Mouse (Mus musculus) G1E (cell line): Measurements from ENCODE around the gene Sectm1a. TPM values are rescaled to one million over a fixed set of nuclear protein-coding genes. Genes with fewer than 3 reads are reported as not detected.
A peak's percentile ranks its signal among the peaks of the same experiment; 100 is the strongest.

Experiments used
- ATAC-seq: 2 replicates; pipeline ENCODE4 v1.8.0; 2016; ENCODE audit warnings: mild to moderate bottlenecking; ENCODE audit not compliant: insufficient number of reproducible peaks, poor library complexity, low FRiP score, severe bottlenecking; ENCODE audit errors: extremely low read depth
- DNase-seq: peaks from one replicate; pipeline ENCODE4 v3.0.0; 2012; ENCODE audit warnings: low spot score
- H3K27me3 ChIP-seq: 2 replicates; pipeline ENCODE4 v1.6.1; 2012; ENCODE audit warnings: mild to moderate bottlenecking, low read length, inconsistent platforms; ENCODE audit not compliant: insufficient read depth
- H3K36me3 ChIP-seq: replicated peaks from 2 replicates; pipeline ENCODE3; 2012; ENCODE audit warnings: mild to moderate bottlenecking, inconsistent platforms
- H3K4me1 ChIP-seq: 2 replicates; pipeline ENCODE4 v1.6.1; 2012; ENCODE audit warnings: low read depth, low read length, inconsistent platforms, mixed read lengths; ENCODE audit not compliant: insufficient read depth
- H3K4me3 ChIP-seq: 2 replicates; pipeline ENCODE4 v1.5.1; 2012; ENCODE audit warnings: low read depth, mild to moderate bottlenecking, inconsistent platforms, low read length, moderate library complexity, mixed read lengths
- H3K9me3 ChIP-seq: replicated peaks from 2 replicates; pipeline ENCODE4 v1.6.1; 2012; ENCODE audit warnings: inconsistent platforms
- CTCF ChIP-seq: IDR thresholded peaks from 2 replicates; pipeline ENCODE4 v1.5.1; 2012; ENCODE audit warnings: low read depth, low read length, inconsistent platforms, mixed read lengths
- GATA1 ChIP-seq: IDR thresholded peaks from 2 replicates; pipeline ENCODE4 v1.6.1; 2012; ENCODE audit warnings: borderline replicate concordance, low read length, inconsistent platforms, mixed read lengths
- GATA2 ChIP-seq: IDR thresholded peaks from 2 replicates; pipeline ENCODE4 v1.6.1; 2012; ENCODE audit warnings: low read depth, low read length, inconsistent platforms, borderline replicate concordance
- POLR2AphosphoS5 ChIP-seq: IDR thresholded peaks from 2 replicates; pipeline ENCODE4 v1.6.1; 2012; ENCODE audit warnings: low read depth, low read length, inconsistent platforms; ENCODE audit not compliant: insufficient replicate concordance
- TAL1 ChIP-seq: conservative IDR thresholded peaks from 2 replicates; pipeline ENCODE4 v1.6.1; 2012; ENCODE audit warnings: low read depth, low read length, inconsistent platforms, mixed read lengths
- polyA plus RNA-seq: library from polyadenylated mRNA; stranded (reverse); fragments of >175 nt; gene quantifications from 2 replicates; pipeline ENCODE4 v1.2.3, GENCODE M21; 2012
- total RNA-seq, 2 experiments: library from RNA; stranded (forward) in 1 of 2; stranded (reverse) in 1 of 2; fragments of 200-1000 nt in 1 of 2; fragments of >200 nt in 1 of 2; fragmentation: Nextera tagmentation in 1 of 2; gene quantifications; 2 replicates each; pipeline ENCODE4 v1.2.3; 2014 to 2017

The Sectm1a gene
- total and polyA plus RNA-seq, 3 experiments = 0.38 TPM; not detected in 2

DNA sequence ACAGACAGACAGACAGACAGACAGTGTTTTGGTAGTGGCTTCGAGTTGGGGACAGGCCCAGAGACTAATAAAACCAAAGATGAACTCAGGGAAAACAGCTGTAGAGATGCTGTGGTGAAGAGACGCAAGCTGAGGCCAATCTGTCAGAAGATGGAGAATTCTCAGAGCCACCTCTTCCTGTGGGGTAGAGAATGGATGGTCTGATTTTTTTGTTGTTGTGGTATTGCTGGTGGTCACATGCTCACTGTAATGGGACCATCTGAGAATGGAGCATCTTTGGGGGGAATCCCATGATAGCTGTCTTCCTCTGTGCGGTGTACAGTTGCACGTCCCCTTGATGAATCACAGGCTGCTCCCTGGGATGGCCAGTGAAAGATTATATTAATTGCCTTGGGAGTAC, 38.5 kb downstream of the Sectm1a start:
- TF ChIP-seq GATA2 (no peak), TAL1 (no peak), POLR2AphosphoS5 (no peak), CTCF (no peak), GATA1 (no peak)
- no peak for ATAC-seq
- Histone ChIP-seq H3K4me3 (no peak overlapping the region), H3K27me3 (peaks cover 50% of the 10 kb centered on the region), H3K4me1 (peaks cover 3% of the 10 kb centered on the region; the same call in 1 of the 2 replicates), H3K36me3 (no peaks in the 10 kb centered on the region), H3K9me3 (no peaks in the 10 kb centered on the region)
- no peak for DNase-seq

DNA sequence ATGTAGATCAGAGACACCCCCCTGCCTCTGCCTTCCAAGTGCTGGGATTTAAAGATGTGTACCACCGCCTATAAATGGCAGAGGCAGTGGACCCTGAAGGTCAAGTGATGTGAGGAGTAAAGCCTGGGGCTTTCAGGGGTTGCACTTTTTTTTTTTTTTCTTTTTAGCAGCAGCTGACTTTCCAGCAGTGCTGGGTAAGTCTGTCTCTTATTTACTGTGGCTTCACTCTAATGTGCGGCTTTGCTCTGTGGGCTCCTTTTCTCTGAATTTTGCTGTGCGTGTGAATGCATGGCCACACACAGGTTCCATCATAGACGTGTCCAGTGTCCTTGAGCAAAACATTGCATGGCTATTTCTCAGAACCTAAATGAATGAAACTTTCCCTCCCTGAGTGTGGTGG, 39.4 kb downstream of the Sectm1a start:
- H3K9me3 ChIP-seq = no peaks in the 10 kb centered on the region
- H3K4me1 ChIP-seq = peaks cover 3% of the 10 kb centered on the region; the same call in 1 of the 2 replicates
- H3K27me3 ChIP-seq = peaks cover 50% of the 10 kb centered on the region
- H3K36me3 ChIP-seq = no peaks in the 10 kb centered on the region
- no peak for DNase-seq
- ATAC-seq = no peak
- no peak for TF ChIP-seq POLR2AphosphoS5
- no peak for TF ChIP-seq TAL1
- no peak for TF ChIP-seq GATA1
- no peak for TF ChIP-seq GATA2
- TF ChIP-seq CTCF = no peak
- H3K4me3 ChIP-seq = no peak overlapping the region

DNA sequence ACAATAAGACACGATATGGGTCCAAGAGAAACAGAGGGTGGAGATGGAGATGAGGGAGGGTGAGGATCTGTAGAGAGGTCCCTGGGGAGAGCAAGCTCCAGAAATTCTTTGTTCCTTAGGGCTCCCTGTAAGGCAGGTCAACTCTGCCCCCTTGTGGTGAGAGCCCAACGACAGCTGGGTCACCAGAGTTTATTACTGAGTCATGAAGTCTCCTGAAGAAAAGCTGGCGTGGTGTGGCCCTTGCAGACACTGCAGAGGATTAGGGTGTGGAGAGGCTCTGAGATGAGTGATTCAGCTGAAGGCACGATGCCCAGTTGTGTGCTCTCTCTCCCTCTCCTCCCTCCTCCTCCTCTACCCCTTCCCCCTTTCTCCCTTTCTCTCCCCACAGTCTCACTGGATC, 39.8 kb downstream of the Sectm1a start:
- Histone ChIP-seq H3K27me3 (peaks cover 52% of the 10 kb centered on the region), H3K4me1 (peaks cover 3% of the 10 kb centered on the region; the same call in 1 of the 2 replicates), H3K4me3 (no peak overlapping the region), H3K36me3 (no peaks in the 10 kb centered on the region), H3K9me3 (no peaks in the 10 kb centered on the region)
- TF ChIP-seq GATA1 (no peak), TAL1 (no peak), GATA2 (no peak), CTCF (peak; percentile 46; the same call in 1 of the 2 replicates), POLR2AphosphoS5 (no peak)
- ATAC-seq = no peak
- DNase-seq = peak; percentile 39

- Histone ChIP-seq H3K27me3 (peaks cover 56% of the 10 kb centered on the region), H3K9me3 (no peaks in the 10 kb centered on the region), H3K36me3 (no peaks in the 10 kb centered on the region), H3K4me1 (peaks cover 3% of the 10 kb centered on the region; the same call in 1 of the 2 replicates), H3K4me3 (no peak within 1 kb of the TSS)
- TF ChIP-seq TAL1 = no peak
- ATAC-seq (no peak), DNase-seq (no peak)
Observed at GRCm38 (mm10) chr11:121039302-121039701, 41.7 kb downstream of the Sectm1a start, which contains the start of gene Cd7. Gene Cd7 (minus strand): TSS chr11:121039418.

GRCm38 (mm10) chr11:121038366-121039240, 42.4 kb downstream of the Sectm1a start:
- Histone ChIP-seq H3K27me3 (peaks cover 62% of the 10 kb centered on the region), H3K9me3 (no peaks in the 10 kb centered on the region), H3K36me3 (no peaks in the 10 kb centered on the region), H3K4me1 (peaks cover 3% of the 10 kb centered on the region; the same call in 1 of the 2 replicates), H3K4me3 (no peak overlapping the region)
- ATAC-seq (no peak), DNase-seq (no peak)
- TF ChIP-seq CTCF (no peak), TAL1 (no peak), GATA1 (no peak), POLR2AphosphoS5 (no peak), GATA2 (no peak)

- no peaks in the 10 kb centered on the region for H3K4me1 ChIP-seq
- H3K4me3 ChIP-seq = no peak overlapping the region
- no peak for DNase-seq
- no peaks in the 10 kb centered on the region for H3K36me3 ChIP-seq
- no peak for ATAC-seq
- no peaks in the 10 kb centered on the region for H3K9me3 ChIP-seq
- H3K27me3 ChIP-seq = peaks cover 49% of the 10 kb centered on the region
- TF ChIP-seq CTCF = no peak
- no peak for TF ChIP-seq GATA2
- no peak for TF ChIP-seq TAL1
- no peak for TF ChIP-seq POLR2AphosphoS5
- no peak for TF ChIP-seq GATA1
Observed at GRCm38 (mm10) chr11:121033118-121033517, 47.9 kb downstream of the Sectm1a start.

DNA sequence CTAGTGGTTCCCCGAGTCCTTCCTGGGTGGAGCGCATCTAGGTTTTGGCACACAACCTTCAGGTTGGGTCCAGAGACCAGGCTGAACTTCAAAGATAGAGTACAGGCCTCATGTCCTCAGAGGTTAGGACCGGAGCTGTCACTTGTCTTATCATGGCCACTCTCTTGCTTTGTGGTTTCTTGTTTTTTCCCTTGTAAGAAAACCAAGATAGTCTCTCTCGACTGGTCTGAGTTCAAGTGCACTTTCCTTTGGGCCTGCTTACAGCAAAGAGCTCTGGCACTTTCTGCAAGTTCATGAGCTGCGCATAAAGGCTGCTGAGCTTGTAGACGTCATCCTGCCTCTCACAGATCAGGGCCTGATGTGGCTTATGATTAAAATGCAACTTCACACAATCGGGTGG, 53.8 kb downstream of the Sectm1a start:
- Histone ChIP-seq H3K4me3 (no peak overlapping the region), H3K36me3 (no peaks in the 10 kb centered on the region), H3K27me3 (peaks cover 12% of the 10 kb centered on the region), H3K9me3 (no peaks in the 10 kb centered on the region), H3K4me1 (0 out of 2 replicates have a peak, but pooled peaks cover 3% of the 10 kb centered on the region)
- TF ChIP-seq POLR2AphosphoS5 = no peak
- no peak for TF ChIP-seq GATA2
- no peak for DNase-seq
- ATAC-seq = no peak
